Mouse (Mus musculus) spleen, adult 2 months (tissue): ENCODE results near the gene Tmem164. TPM values are rescaled to one million over a fixed set of nuclear protein-coding genes. Genes with fewer than 3 reads are reported as not detected.

Experiments
- DNase-seq, 2 experiments: peaks; one replicate each; pipeline versions ENCODE4 v3.0.0 to v3.0.0-alpha.2; 2012 to 2021; ENCODE audit warnings: low spot score in 2 of 2, low read depth in 1 of 2
- H3K27ac ChIP-seq: fragments of 200-500 bp; 2 replicates; pipeline ENCODE4 v1.5.1; 2012; ENCODE audit warnings: low read length, inconsistent platforms; ENCODE audit not compliant: insufficient read depth
- H3K27me3 ChIP-seq: fragments of 200-500 bp; 2 replicates; pipeline ENCODE4 v1.6.1; 2012; ENCODE audit warnings: mild to moderate bottlenecking, moderate library complexity, low read length, inconsistent platforms; ENCODE audit not compliant: control insufficient read depth, insufficient read depth
- H3K36me3 ChIP-seq: fragments of 200-500 bp; 2 replicates; pipeline ENCODE4 v1.6.1; 2012; ENCODE audit warnings: mild to moderate bottlenecking, low read length, inconsistent platforms; ENCODE audit not compliant: control insufficient read depth, insufficient read depth
- H3K4me1 ChIP-seq: fragments of 200-500 bp; 2 replicates; pipeline ENCODE4 v1.6.1; 2011; ENCODE audit warnings: inconsistent platforms; ENCODE audit not compliant: control insufficient read depth, insufficient read depth, insufficient read length
- H3K4me3 ChIP-seq: fragments of 200-500 bp; 2 replicates; pipeline ENCODE4 v1.5.1; 2011; ENCODE audit warnings: mild to moderate bottlenecking, inconsistent platforms; ENCODE audit not compliant: insufficient read depth, insufficient read length; ENCODE audit errors: extremely low read depth
- CTCF ChIP-seq: fragments of 200-500 bp; IDR thresholded peaks from 2 replicates; pipeline ENCODE4 v1.5.1; 2011; ENCODE audit warnings: mild to moderate bottlenecking, inconsistent platforms; ENCODE audit not compliant: insufficient read depth, insufficient read length, insufficient replicate concordance; ENCODE audit errors: extremely low read depth
- POLR2A ChIP-seq: fragments of 200-500 bp; IDR thresholded peaks from 2 replicates; pipeline ENCODE4 v1.6.1; 2011; ENCODE audit warnings: low read depth, low read length, inconsistent platforms
- WGBS: fragments of 180-500 bp; shearing (Covaris S2); methylation state at CpG from one replicate; pipeline ENCODE4 v1.1.7; 2018; 5-methylcytosine and 5-hydroxymethylcytosine counted together
- polyA plus RNA-seq: library from polyadenylated mRNA; depleted of rRNA; stranded (reverse); fragments of >200 nt; gene quantifications from 2 replicates; pipeline ENCODE4 v1.2.3, GENCODE M21; 2012

The Tmem164 gene
- polyA plus RNA-seq, 1 experiment: 13.4 TPM

GRCm38 (mm10) chrX:142821239-142821638 lies 140.0 kb downstream of the Tmem164 start:
- no peak for DNase-seq
- WGBS: 84% methylated on average over 6 of the region's 6 CpGs
- no peak overlapping the region for H3K4me3 ChIP-seq
- H3K27me3 ChIP-seq: no peaks in the 10 kb centered on the region
- H3K36me3 ChIP-seq: no peaks in the 10 kb centered on the region
- no peak overlapping the region for H3K27ac ChIP-seq
- TF ChIP-seq POLR2A: no peak
- TF ChIP-seq CTCF: no peak
- H3K4me1 ChIP-seq: no peaks in the 10 kb centered on the region; the same call in 1 of the 2 replicates

GRCm38 (mm10) chrX:142821846-142822245 lies 140.6 kb downstream of the Tmem164 start:
- Histone ChIP-seq H3K27ac (no peak overlapping the region), H3K36me3 (no peaks in the 10 kb centered on the region), H3K4me1 (no peaks in the 10 kb centered on the region; the same call in 1 of the 2 replicates), H3K4me3 (no peak overlapping the region), H3K27me3 (no peaks in the 10 kb centered on the region)
- TF ChIP-seq POLR2A (no peak), CTCF (peak; percentile 13; the same call in 1 of the 2 replicates)
- DNase-seq: no peak
- 46% methylated on average over 3 of the region's 3 CpGs for WGBS

- TF ChIP-seq POLR2A (no peak), CTCF (no peak)
- H3K27me3 ChIP-seq: no peaks in the 10 kb centered on the region
- no peak overlapping the region for H3K27ac ChIP-seq
- no peak overlapping the region for H3K4me3 ChIP-seq
- no peak for DNase-seq
- WGBS: 88% methylated on average over 1 of the region's 1 CpGs
- H3K36me3 ChIP-seq: no peaks in the 10 kb centered on the region
- H3K4me1 ChIP-seq: no peaks in the 10 kb centered on the region; the same call in 1 of the 2 replicates
Measured at GRCm38 (mm10) chrX:142825309-142825708, 144.1 kb downstream of the Tmem164 start.

DNA sequence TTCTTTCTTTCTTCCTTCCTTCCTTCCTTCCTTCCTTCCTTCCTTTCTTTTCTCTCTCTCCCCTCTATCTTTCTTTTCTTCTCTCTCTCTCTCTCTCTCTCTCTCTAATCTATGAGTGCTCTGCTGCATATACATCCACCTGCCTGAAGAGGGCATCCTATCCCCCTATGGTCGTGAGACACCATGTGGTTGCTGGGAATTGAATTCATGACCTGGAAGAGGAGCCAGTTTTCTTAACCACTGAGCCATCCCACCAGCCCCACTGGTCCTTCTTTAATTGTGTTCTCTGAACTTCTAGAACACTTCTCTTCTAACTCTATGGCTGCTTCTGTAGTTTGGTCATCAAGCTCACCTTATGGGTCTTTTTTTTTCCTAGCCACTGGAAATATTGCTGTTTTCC lies 146.4 kb downstream of the Tmem164 start:
- no peak for TF ChIP-seq POLR2A
- TF ChIP-seq CTCF: no peak
- H3K27ac ChIP-seq: no peak overlapping the region
- no peaks in the 10 kb centered on the region for H3K27me3 ChIP-seq
- no peaks in the 10 kb centered on the region for H3K36me3 ChIP-seq
- no peak for DNase-seq
- H3K4me3 ChIP-seq: no peak overlapping the region
- 28% methylated on average over 1 of the region's 1 CpGs for WGBS
- peaks cover 2% of the 10 kb centered on the region; the same call in 1 of the 2 replicates for H3K4me1 ChIP-seq

GRCm38 (mm10) chrX:142828184-142828908 lies 147.1 kb downstream of the Tmem164 start:
- 57% methylated on average over 13 of the region's 13 CpGs for WGBS
- H3K4me1 ChIP-seq: peaks cover 2% of the 10 kb centered on the region; the same call in 1 of the 2 replicates
- TF ChIP-seq POLR2A (no peak), CTCF (no peak)
- H3K27me3 ChIP-seq: no peaks in the 10 kb centered on the region
- H3K27ac ChIP-seq: no peak overlapping the region
- no peak overlapping the region for H3K4me3 ChIP-seq
- no peaks in the 10 kb centered on the region for H3K36me3 ChIP-seq
- DNase-seq: no peak

DNA sequence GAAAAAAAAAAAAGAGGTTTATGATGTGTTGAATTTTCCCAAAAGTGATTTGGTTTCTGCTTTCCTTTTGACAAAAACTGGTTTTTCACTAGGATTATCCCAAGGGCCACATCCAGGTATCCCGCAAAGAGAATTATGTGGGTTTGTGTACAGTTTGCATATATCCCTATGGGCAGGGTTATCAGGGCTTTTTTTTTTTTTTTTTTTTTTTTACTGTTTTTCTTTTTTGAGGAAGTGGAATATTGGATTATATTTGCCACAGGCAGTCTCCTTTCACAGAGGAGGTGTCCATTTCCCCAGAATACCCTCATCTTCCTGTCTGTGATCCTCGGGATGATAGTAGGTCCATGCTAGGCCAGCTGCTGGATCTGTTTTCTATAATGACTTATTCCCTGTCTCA lies 148.1 kb downstream of the Tmem164 start:
- no peak for DNase-seq
- TF ChIP-seq POLR2A: no peak
- TF ChIP-seq CTCF: no peak
- whole genome bisulfite sequencing: 86% methylated on average over 2 of the region's 2 CpGs
- Histone ChIP-seq H3K4me3 (no peak overlapping the region), H3K36me3 (no peaks in the 10 kb centered on the region), H3K27me3 (no peaks in the 10 kb centered on the region), H3K4me1 (peaks cover 2% of the 10 kb centered on the region; the same call in 1 of the 2 replicates), H3K27ac (no peak overlapping the region)

GRCm38 (mm10) chrX:142829866-142830470 lies 148.8 kb downstream of the Tmem164 start:
- WGBS: 78% methylated on average over 12 of the region's 12 CpGs
- Histone ChIP-seq H3K27me3 (no peaks in the 10 kb centered on the region), H3K36me3 (no peaks in the 10 kb centered on the region), H3K27ac (no peak overlapping the region), H3K4me3 (no peak overlapping the region), H3K4me1 (peaks cover 2% of the 10 kb centered on the region; the same call in 1 of the 2 replicates)
- TF ChIP-seq POLR2A: no peak
- no peak for TF ChIP-seq CTCF
- no peak for DNase-seq
